Mouse (Mus musculus) hindbrain, postnatal 0 days (tissue): ENCODE data around the gene Sema4c. TPM values are rescaled to one million over a fixed set of nuclear protein-coding genes. Genes with fewer than 3 reads are reported as not detected.
A peak's percentile ranks its signal among the peaks of the same experiment; 100 is the strongest.

Experiments
- ATAC-seq: fragments of 200-750 bp; cut with Nextera tagmentation; 2 replicates; pipeline ENCODE4 v1.8.0; 2017; ENCODE audit warnings: mild to moderate bottlenecking, moderate TSS enrichment, moderate library complexity
- DNase-seq: peaks from one replicate; pipeline ENCODE4 v3.0.0-alpha.2; 2015; ENCODE audit warnings: low spot score
- H3K27ac ChIP-seq: fragments of 300-500 bp; sonication (generic); 2 replicates; pipeline ENCODE4 v1.5.1; 2014; ENCODE audit warnings: mild to moderate bottlenecking
- H3K27me3 ChIP-seq: fragments of 300-500 bp; sonication (generic); 2 replicates; pipeline ENCODE4 v1.6.1; 2014; ENCODE audit warnings: low read length, mixed read lengths; ENCODE audit not compliant: insufficient read depth
- H3K36me3 ChIP-seq: fragments of 300-500 bp; sonication (generic); 2 replicates; pipeline ENCODE4 v1.6.1; 2014; ENCODE audit warnings: low read length, mixed read lengths; ENCODE audit not compliant: insufficient read depth
- H3K4me1 ChIP-seq: fragments of 300-500 bp; sonication (generic); 2 replicates; pipeline ENCODE4 v1.6.1; 2014; ENCODE audit warnings: antibody characterized with exemption, low read length, mixed read lengths; ENCODE audit not compliant: insufficient read depth
- H3K4me2 ChIP-seq: fragments of 300-500 bp; sonication (generic); 2 replicates; pipeline ENCODE4 v1.6.1; 2014; ENCODE audit warnings: low read depth, mild to moderate bottlenecking, low read length, moderate library complexity, mixed read lengths
- H3K4me3 ChIP-seq: fragments of 300-500 bp; sonication (generic); 2 replicates; pipeline ENCODE4 v1.5.1; 2014; ENCODE audit warnings: low read length
- H3K9ac ChIP-seq: fragments of 300-500 bp; sonication (generic); replicated peaks from 2 replicates; pipeline ENCODE4 v1.6.1; 2014; ENCODE audit warnings: mild to moderate bottlenecking, low read length, moderate library complexity, mixed read lengths
- H3K9me3 ChIP-seq: fragments of 300-500 bp; sonication (generic); 2 replicates; pipeline ENCODE4 v1.6.1; 2016; ENCODE audit warnings: low read length, mixed read lengths
- CTCF ChIP-seq: IDR thresholded peaks from 2 replicates; pipeline ENCODE4 v1.5.1; 2016; ENCODE audit warnings: antibody characterized with exemption, control low read depth, low read depth
- WGBS: fragments of 180-500 bp; shearing (Covaris S2); extraction: QIAGEN DNeasy Blood & Tissue Kit; methylation state at CpG from one replicate; pipeline ENCODE4 v1.1.7; 2014; 5-methylcytosine and 5-hydroxymethylcytosine counted together
- microRNA-seq, 2 experiments: library from miRNA; unstranded; fragments of <30 nt; microRNA quantifications; one replicate each; pipeline ENCODE4; 2016
- polyA plus RNA-seq: library from polyadenylated mRNA; unstranded; fragments of >200 nt; fragmentation: Nextera tagmentation; extraction: Ambion mirVana; gene quantifications from 2 replicates; pipeline ENCODE4 v1.2.1, GENCODE M21; 2015
- total RNA-seq: library from RNA; depleted of rRNA; stranded (reverse); fragments of >200 nt; gene quantifications from 2 replicates; pipeline ENCODE4 v1.2.3, GENCODE M21; 2014; rRNA removed

Sema4c gene
- total and polyA plus RNA-seq, 2 experiments from 2014 or later: 14.4 to 32.3 TPM

- ATAC-seq: peak; percentile 43
- Histone ChIP-seq H3K9ac (no peak overlapping the region), H3K27ac (no peak overlapping the region), H3K9me3 (no peaks in the 10 kb centered on the region), H3K4me2 (no peak overlapping the region), H3K27me3 (no peaks in the 10 kb centered on the region), H3K36me3 (peaks cover 19% of the 10 kb centered on the region), H3K4me3 (no peak overlapping the region), H3K4me1 (no peaks in the 10 kb centered on the region)
- 5% methylated on average over 3 of the region's 3 CpGs for WGBS
- peak; percentile 85 for DNase-seq
- TF ChIP-seq CTCF: peak; percentile 93
Measured at GRCm38 (mm10) chr1:36501261-36501660, 56.9 kb downstream of the Sema4c start.

Small RNA genes within 50 kb of the gene (microRNA-seq; reads per million reads assigned to microRNA genes)
- gene Gm47280: 0 reads per million in 2 experiments

Other genes starting within 250 kb of the Sema4c start
- gene Kansl3, start 189.2 kb downstream of the Sema4c start, total RNA-seq: 60.0 and 60.4 TPM in 2 replicates
- 29.6 and 31.5 TPM in 2 replicates for gene Kansl3, start 189.2 kb downstream of the Sema4c start, polyA plus RNA-seq
- not detected in 2 replicates for gene Fer1l5, start 186.1 kb downstream of the Sema4c start, total RNA-seq
- 0.73 and 1.2 TPM in 2 replicates for gene Fer1l5, start 186.1 kb downstream of the Sema4c start, polyA plus RNA-seq
- gene Lman2l, start 113.1 kb downstream of the Sema4c start, total RNA-seq: 20.4 and 21.6 TPM in 2 replicates
- 42.6 and 45.5 TPM in 2 replicates for gene Lman2l, start 113.1 kb downstream of the Sema4c start, polyA plus RNA-seq
- gene Cnnm4, start 86.7 kb downstream of the Sema4c start, total RNA-seq: 18.5 and 19.6 TPM in 2 replicates
- 9.6 and 10.0 TPM in 2 replicates for gene Cnnm4, start 86.7 kb downstream of the Sema4c start, polyA plus RNA-seq
- gene Cnnm3, start 46.5 kb downstream of the Sema4c start, total RNA-seq: 28.4 and 35.9 TPM in 2 replicates
- 5.2 and 5.4 TPM in 2 replicates for gene Cnnm3, start 46.5 kb downstream of the Sema4c start, polyA plus RNA-seq
- gene Ankrd23, start 21.5 kb downstream of the Sema4c start, total RNA-seq: 8.1 and 11.5 TPM in 2 replicates
- 11.2 and 12.7 TPM in 2 replicates for gene Ankrd23, start 21.5 kb downstream of the Sema4c start, polyA plus RNA-seq
- not detected in 2 replicates for gene Gm42417, start 18.9 kb downstream of the Sema4c start, total RNA-seq
- not detected in 2 replicates for gene Gm42417, start 18.9 kb downstream of the Sema4c start, polyA plus RNA-seq
- 38.1 and 55.1 TPM in 2 replicates for gene Ankrd39, start 10.9 kb downstream of the Sema4c start, total RNA-seq
- 30.8 and 32.5 TPM in 2 replicates for gene Ankrd39, start 10.9 kb downstream of the Sema4c start, polyA plus RNA-seq
- gene Fam178b, start 124.8 kb upstream of the Sema4c start, total RNA-seq: not detected in 2 replicates
- 0.21 and 0.41 TPM in 2 replicates for gene Fam178b, start 124.8 kb upstream of the Sema4c start, polyA plus RNA-seq
- gene Cox5b, start 133.1 kb upstream of the Sema4c start, total RNA-seq: 346 and 404 TPM in 2 replicates
- gene Cox5b, start 133.1 kb upstream of the Sema4c start, polyA plus RNA-seq: 977 and 1,021 TPM in 2 replicates
- gene 4933424G06Rik, start 151.8 kb upstream of the Sema4c start, total RNA-seq: not detected in 2 replicates
- 0.77 and 0.89 TPM in 2 replicates for gene 4933424G06Rik, start 151.8 kb upstream of the Sema4c start, polyA plus RNA-seq
- 174 and 178 TPM in 2 replicates for gene Actr1b, start 156.1 kb upstream of the Sema4c start, total RNA-seq
- 117 and 119 TPM in 2 replicates for gene Actr1b, start 156.1 kb upstream of the Sema4c start, polyA plus RNA-seq
- gene Zap70, start 203.4 kb upstream of the Sema4c start, total RNA-seq: 1.6 and 6.3 TPM in 2 replicates
- 2.1 and 2.7 TPM in 2 replicates for gene Zap70, start 203.4 kb upstream of the Sema4c start, polyA plus RNA-seq